Mouse (Mus musculus) heart, postnatal 4 days (tissue): ENCODE data around the gene Emsy. TPM values are rescaled to one million over a fixed set of nuclear protein-coding genes. Genes with fewer than 3 reads are reported as not detected.
A peak's percentile ranks its signal among the peaks of the same experiment; 100 is the strongest.

Source experiments
- DNase-seq: peaks from one replicate; pipeline ENCODE4 v3.0.0; 2021
- total RNA-seq, 2 experiments: library from RNA; stranded (reverse); gene quantifications; 2 replicates each; pipeline ENCODE4 v1.2.3; 2021

Gene Emsy
- total RNA-seq, 2 experiments from 2014 or later, result 34.2 to 35.8 TPM

DNA sequence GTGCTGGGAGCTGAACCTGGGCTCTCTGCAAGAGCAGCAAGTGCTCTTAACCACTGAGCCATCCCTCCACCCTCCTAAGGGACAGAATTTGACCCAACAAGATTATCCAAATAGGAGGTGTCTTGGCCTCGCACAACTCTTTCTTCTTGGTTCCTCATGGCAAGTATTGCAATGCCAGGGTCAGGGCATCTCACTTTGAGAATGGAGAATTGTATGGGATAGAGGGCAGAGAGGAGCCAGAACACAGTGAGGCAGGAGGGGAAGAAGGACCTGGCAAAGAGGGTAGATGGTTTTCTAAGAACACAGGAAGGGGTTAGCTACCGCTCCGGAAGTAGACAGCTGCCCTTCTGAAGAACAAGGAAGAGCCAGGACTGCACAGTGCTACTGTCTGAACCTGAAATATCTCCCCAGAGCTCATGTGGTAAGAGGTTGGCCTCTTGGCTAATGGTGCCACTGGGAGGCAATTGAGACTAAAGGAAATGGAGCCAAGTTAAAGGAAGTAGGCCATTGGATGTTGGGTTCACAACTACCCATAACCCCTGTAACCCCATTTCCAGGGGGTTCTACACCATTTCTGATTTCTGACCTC, 80.8 kb downstream of the Emsy start:
- DNase-seq, result no peak

DNA sequence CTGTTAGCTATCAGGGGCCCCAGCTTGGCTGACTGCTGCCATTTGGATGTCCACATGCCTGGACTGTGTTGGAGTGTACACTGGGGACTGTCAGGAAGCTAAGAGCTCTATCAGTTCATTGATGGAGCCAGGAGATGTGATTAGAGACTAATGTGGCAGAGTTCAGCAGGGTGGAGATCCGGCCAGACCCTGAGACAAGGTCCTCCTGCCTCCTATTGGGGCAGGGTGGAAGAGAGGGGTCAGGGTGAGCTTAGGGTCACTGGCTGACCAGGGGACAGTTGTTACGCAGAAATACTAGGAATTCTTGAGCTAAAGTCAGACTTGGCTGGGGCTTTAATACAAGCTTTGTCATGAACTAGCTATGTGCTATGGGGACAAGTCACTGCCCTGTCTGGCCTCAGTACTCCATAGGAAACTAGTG, 81.8 kb downstream of the Emsy start:
- DNase-seq, result no peak

DNA sequence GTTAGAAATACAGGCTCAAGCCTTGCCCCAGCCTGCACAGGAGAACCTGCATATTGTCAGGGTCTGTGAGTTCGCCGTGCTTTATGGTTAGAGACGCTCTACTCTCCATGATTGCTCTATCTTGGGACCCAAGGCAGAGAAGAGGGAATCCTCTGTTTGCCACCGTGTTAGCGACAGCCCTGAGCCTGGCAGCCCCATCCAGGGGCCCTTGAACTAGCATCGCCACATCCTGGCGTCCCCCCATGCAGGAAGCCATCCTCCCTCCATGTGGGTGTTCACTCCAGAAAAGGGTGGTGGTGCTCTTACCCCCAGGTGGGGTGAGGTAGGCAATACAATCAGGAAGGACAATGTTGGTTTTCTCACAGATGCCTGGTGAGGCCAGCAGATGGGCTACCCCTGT, 82.3 kb downstream of the Emsy start:
- DNase-seq, result no peak

DNA sequence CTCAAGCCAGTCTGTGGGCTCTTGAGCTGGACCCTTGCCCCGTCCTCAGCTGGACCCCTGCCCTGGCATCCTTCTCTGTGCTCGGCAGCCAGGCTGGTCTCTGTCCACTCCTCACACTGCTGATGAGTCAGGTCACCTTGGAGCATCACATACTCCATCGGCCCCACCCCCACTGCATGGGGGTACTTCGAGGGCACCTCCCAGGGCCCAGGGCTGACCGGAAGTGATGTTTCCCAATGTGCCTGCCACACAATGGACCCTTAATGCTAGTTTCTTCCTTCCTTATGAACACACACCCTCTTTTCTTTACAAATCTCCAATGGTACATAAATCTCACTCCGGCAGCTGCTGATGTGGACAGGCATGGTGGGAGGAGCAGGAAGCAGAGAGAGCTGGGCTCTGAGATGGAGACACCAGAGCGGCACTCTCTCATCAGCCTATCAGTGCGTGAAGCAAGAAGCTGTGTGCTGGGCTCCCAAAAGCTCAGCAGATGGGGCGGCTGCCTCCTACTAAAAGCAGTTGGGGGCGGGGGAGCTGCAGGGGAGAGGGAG, 83.3 kb downstream of the Emsy start:
- DNase-seq, result peak; percentile 49

DNA sequence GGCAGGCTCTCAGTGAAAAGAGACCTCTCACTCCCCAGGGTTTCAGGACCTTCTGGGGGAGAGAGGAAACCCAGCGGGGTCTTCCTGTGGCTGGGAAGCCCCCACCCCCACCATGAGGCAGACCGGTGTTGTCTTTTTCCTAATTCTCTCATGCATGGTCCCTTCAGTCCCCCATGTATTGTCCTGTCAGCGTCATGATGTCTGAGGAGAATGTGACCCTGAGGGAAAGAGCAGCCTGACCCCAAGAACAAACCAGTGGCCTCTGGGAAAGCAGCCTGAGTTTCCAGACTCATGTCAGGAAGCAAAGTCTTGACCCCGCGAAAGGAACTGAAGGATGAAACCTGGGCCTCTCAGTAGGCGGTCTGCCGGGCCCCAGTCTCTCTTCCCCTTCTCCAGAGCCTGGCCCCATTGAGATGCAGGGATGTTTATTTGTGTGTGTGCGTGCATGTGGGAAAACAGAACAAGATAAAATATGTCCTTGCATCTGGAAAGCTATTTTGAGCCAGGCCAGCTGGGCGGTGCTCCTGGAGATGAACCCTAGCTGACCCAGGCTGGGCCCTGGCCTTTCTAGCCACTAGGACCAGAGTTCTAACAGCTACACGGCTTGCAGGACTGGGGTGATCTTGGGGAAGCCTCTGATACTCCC, 84.2 kb downstream of the Emsy start:
- peak; percentile 65 for DNase-seq

DNA sequence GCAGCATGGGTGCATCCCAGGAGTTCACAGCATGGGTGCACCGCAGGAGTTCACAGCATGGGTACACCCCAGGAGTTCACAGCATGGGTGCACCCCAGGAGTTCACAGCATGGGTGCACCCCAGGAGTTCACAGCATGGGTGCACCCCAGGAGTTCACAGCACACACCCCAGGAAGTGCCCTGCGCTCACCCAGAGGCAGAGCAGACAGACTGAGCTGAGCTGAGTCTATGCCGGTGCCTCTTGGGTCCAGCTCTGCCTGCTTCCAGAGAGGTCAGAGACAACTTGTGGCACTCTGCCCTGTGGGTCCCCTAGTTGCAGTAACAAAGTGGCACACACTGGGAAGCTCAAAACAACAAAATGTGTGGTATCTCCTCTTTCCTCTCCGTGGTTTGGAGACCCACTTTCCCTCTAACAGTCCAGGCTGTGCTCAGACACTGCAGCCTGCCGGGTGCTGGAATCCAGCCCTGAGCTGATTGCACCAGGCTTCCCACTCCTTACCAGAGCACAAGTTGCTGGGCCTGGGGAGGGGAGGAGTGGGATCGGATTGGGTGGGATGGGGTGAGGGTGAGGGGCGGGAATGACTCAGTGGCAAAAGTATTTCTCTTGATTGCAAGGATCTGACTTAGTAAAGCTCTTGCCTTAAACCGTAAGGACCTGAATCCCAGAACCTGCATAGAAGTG, 85.6 kb downstream of the Emsy start:
- peak; percentile 32 for DNase-seq

DNA sequence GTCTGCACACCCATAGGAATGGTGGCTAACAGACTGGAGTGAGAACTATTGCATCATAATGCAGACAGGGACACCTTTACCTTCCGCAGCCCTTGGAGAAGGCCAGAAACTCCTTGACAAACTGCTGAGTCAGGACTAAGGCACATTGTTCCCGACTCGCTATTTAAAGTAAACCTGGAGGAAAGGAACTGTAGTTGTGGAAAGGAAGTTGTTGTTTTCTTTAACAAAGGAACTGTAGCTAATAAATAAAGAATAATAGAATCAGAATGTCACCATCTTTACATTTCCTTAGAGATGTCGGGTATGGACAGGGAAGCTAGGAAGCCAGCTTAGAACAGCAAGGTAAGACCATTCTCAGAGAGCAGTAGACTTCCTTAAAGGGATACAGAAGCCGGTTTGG, 89.5 kb downstream of the Emsy start:
- DNase-seq, result no peak

DNA sequence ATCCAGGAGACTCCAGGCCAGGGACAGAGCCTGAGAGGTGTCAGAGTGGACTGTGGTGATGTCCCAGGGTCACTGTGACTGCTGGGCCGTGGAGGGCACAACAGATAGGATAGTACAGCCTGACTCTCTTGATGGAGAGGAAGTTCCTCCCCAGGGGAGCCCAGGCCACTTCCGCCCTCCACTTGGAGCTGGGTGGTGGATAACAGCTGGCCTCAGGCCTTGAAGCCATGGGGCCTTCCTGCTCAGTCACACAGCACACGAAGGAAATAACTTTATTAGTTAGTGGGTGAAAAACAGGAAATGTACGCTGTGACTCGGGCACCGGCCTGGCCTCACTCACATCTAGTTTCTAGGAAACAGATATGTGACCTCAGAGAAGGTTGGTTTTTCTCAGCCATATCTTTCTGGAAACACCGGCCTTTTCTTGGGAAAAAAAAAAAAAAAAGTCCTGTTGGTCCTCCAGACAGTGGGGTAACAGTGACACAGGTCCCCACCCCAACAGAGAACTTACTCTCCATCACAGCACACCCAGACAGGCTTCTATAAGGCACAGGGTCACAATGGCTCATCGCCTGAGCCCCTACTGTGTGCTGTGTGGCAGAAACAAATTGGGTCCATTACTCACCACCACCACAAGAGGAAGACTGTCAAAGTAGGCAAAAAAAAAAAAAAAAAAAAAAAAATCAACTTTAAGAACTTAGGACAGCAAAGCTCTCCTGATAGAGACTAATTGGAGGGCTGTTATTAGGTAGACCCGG, 91.8 kb downstream of the Emsy start:
- DNase-seq, result peak; percentile 57

DNA sequence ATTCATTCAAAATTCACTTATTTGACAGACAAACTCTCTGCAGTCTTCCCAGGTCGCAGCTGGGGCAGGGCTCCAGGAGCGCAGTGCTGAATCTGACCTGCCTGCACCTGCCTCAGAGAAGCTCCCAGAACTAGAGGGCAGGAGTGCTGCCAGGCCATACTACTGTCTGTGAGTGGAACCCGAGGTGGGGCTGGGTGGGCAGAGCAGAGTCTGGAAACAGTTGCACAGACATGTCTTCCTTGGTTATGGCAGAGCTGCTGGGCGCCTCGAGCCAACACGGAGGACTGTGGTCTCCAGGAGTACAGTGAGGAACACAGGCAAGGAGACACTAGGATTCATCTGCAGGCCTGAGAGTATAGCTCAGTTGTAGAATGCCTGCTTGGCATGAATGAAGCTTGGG, 92.6 kb downstream of the Emsy start:
- no peak for DNase-seq

DNA sequence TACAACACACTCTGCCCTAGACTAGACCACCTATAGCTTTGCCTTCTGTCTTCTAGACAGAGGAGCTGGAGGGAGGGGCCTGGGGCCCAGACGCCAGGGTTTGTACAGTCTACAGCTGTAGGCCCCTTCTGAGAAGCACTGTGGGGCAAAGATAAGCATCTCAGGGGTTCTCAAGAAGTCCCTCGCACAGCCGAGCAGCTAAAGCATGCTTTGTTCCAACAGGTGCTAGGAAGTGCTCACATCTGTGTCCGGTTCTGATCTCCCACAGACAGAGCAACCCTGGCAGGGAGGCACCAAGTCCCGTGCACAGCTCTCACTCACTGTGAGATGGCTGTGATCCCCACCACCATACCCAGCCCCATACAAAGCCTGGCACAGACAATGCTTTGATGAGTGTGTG, 93.6 kb downstream of the Emsy start:
- DNase-seq, result no peak

DNA sequence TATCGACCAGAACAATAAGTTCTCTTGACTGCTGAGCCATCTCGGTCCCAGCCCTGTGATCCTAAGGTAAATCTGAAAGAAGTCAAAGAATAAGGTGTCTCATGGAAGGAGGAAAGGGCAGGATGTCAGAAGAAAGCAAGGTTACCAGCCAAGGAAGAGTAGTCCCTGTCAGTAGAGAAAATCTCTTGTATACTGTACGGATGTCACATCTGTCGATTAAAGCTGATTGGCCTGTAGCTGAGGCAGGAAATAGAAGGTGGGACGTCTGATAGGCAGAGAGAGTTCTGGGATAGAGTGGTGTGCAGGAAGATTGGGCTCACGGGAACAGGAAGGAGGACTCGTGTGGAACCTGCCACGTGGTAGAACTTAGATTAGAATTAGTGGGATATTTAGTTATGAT, 94.4 kb downstream of the Emsy start:
- DNase-seq, result no peak

DNA sequence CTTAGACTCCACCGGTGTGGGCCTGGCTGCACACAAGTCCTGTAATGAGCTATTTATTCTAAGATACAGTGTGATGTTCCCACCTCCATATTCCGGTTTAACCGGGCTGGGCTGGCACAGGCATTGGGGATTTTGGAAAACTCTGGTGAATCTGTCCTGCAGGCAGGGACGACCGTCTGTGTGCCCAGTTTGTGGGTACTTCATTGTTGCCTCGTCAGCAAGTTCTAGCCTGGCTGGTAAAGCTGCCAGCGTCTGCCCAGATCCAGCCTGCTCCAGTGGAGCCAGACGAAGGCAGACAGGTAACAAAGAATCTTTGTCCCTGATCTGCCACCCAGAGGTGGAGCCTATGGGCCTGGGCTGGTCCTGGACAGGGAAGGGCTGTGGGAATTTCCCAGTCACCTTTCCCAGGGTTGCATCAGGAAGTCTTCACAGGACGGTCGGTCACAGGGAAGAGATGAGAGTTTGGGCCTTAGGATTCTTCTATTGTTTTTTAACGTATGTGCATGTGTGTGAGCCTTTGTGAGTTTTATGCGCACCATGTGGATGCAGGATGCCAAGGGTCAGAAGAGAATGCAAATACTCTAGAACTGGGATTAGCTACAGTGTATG, 94.9 kb downstream of the Emsy start:
- no peak for DNase-seq

DNA sequence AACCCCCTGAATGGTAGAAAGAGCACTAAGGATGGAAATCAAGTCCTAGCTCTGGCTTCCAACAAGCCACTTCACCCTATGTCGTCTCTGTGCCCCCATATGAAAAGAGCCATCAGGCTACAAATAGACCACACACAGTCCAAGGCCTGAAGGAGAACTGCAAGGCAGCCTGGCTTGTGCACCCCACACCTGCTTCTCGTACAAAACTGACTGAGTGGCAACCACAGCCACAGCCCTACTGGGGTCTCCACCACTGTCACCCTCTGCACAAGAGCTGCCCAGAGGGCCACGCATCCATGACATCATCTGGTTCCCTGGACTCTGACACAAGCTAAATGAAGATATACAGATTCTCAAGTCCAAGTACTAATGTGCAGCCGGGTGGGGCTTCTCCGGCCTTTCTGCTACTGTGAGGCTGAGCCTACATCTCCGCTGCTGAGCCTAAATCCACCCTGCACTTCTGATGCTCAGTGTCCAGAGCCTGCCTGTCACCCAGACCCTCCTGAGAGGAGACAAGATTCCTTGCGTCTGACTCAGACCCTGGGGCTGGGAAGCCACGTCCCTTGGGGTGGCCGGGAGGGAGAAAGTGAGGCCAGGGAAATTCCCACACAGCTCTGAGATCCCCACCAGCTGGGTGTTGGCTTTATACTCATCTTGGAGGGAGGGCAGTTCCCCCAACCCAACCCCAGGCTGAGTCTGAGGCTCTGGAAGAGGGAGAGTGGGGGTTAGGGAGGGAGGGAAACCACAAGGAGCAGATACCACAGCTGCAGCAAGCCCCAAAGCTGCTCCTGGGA, 98.3 kb downstream of the Emsy start:
- DNase-seq, result peak; percentile 73

DNA sequence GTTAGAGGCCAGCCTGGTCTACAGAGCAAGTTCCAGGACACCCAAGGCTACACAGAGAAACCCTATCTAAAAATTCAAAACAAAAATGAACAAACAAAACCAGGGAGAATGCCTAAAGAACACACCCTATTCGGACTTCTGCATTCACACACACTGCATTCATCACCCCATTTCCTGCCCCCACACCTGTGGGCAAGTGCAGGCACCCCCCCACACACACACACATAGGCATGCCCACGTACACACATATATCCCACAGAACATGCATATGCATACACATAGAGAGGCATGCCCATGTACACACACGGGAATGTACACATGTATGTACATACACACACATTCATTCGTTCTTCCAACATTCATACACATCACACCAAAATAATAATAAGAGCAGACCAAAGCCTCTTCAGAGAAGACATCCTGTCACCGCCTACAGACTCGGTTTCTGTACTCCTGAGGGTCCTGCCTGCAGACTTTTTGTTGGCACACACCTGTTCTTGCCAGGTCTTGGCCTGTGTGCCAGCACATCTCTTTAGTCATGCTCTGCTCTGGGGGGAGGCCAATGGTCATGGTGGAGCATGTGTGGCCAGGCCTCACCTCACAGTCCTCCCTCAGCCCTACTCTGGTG, 99.7 kb downstream of the Emsy start:
- DNase-seq, result no peak

DNA sequence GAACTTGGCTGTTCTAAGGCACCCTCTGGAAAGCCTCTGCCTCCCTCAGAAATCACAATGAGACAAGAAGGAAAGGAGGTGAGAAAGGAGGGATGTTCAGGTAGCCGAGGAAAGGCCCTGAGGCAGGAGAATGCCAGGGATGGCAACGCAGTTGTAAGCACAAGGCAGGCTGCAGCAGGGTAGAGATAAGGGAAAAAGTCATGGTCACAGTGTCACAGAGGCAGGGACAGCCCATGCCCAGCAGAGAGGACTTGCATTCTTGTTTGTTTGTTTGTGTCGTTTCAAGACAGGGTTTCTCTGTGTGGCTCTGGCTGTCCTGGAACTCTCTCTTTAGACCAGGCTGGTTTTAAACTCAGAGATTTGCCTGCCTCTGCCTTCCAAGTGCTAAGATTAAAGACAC, 105.5 kb downstream of the Emsy start:
- no peak for DNase-seq

DNA sequence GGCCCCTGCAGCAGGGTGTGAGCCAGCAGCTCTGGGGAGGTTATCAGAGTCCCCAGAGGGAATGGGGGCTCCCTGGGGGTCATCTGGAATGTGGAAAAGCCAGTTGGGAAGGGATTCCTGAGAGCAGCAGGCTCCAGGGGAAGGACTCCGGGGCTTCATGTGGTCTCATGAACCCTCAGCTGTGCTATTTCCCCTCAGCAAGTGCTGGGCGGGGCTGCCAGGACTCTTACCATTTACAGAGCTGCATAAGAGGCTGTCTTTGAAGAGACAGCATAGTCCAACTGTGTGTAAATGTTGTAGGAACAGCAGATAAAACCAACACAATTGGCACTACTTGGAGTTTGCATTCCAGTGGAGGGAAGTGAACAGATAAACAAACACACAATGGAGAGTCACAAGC, 106.0 kb downstream of the Emsy start:
- DNase-seq, result peak; percentile 54

DNA sequence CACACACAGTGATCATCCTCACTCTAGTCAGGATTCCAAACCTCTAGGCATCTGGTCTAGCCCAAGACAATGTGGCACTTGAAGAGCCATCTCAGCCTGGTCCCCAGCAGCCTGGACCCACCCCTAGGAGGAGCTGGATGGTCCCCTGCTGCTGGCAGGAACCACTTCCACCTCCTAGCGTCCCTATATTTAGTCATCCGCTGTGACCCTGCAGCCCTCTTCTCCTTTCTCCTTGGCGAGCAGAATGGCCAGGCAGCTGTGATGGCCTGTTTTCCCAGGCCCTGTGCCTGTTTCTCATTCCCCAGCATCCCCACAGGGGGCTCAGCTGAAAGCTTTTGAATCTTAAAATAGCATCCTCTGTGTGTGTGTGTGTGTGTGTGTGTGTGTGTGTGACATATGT, 107.7 kb downstream of the Emsy start:
- DNase-seq, result peak; percentile 65

DNA sequence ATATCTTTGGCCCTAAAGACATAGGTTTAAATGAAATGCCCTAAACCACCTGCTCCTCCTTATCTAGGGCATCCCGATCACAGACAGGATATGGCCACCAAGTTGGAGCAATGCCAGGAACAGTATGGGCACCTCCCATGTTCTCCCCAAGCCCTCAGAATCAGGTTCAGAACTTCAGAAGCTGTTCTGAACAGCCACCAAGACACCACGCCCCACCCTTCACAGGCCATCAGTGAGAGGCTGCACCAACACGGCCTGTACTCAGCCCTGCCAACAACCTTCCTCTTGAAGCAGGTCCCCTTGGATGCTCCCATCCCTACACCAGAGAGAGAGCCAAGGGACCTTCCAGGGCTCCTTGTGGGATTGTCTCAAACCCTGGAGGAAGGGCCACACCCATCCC, 112.0 kb downstream of the Emsy start:
- DNase-seq, result no peak

DNA sequence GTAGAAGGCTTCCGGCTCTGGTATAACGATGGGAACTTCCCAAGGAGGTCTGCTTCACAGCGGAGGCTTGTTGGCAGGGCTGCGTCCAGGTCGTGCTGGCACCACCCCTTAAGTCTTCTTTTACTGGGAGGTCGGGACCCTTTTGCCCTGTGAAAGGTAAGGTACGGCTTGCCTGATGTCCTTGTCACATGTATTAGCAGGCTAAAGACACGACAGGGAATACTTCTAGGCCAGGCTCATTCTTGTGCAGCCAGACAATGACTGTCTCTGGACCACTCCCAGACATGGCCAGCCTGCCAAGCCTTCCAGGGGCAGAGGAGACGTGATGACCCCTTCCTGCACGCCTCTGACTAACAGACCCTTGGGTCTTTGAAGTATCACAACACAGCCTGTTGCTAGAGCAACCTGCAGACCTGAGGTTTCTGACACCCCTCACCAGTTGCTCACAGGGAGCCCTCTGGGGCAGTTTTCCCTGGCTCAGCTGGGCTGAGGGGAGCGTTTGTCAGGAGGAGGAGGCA, 112.7 kb downstream of the Emsy start:
- DNase-seq, result peak; percentile 39

DNA sequence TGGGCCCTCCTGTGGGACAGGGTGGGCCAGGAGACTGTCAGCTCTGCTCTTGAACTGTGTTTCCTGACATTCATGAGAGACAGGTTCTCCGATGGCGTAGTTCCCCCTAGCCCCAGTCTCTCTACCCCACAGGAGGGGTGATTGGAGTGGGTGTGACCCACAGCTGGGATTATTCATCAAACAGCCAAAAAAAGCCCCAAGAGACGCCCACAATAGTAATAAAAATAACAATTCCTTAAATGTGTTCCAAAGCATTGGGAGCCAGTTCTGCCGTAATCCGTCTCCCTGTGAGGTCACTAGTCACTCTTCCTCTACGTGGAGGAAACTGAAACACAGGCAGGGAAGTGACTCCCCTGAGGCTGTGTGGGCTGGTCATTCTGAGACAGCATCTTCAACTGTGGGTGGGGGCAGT, 113.8 kb downstream of the Emsy start:
- DNase-seq, result peak; percentile 54

DNA sequence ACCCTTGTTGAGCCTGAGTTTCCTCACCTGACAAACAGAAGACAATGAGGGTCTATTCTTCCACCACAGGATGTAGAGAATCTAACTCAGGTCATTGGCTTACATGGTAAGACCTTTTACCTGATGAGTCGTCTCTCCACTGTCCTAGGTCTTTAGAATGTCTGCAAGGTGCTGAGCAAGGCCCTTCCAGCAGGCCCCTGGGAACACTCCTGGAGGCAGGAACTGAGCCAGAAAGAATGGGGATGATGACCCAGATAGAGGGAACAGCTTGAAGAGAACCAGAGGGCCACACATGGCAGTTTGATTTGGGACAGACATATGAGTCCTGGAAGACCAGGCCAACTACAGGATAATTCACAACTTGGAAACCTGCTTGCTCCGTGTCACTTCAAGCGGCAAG, 114.3 kb downstream of the Emsy start:
- no peak for DNase-seq
